Mouse (Mus musculus) cerebellum, postnatal 4 days (tissue): ENCODE data around the gene Rab31.

Experiments used
- DNase-seq, 2 experiments: peaks; one replicate each; pipeline ENCODE4 v3.0.0; 2022; ENCODE audit warnings: low spot score in 2 of 2, mixed read lengths in 1 of 2

The Rab31 gene

DNA sequence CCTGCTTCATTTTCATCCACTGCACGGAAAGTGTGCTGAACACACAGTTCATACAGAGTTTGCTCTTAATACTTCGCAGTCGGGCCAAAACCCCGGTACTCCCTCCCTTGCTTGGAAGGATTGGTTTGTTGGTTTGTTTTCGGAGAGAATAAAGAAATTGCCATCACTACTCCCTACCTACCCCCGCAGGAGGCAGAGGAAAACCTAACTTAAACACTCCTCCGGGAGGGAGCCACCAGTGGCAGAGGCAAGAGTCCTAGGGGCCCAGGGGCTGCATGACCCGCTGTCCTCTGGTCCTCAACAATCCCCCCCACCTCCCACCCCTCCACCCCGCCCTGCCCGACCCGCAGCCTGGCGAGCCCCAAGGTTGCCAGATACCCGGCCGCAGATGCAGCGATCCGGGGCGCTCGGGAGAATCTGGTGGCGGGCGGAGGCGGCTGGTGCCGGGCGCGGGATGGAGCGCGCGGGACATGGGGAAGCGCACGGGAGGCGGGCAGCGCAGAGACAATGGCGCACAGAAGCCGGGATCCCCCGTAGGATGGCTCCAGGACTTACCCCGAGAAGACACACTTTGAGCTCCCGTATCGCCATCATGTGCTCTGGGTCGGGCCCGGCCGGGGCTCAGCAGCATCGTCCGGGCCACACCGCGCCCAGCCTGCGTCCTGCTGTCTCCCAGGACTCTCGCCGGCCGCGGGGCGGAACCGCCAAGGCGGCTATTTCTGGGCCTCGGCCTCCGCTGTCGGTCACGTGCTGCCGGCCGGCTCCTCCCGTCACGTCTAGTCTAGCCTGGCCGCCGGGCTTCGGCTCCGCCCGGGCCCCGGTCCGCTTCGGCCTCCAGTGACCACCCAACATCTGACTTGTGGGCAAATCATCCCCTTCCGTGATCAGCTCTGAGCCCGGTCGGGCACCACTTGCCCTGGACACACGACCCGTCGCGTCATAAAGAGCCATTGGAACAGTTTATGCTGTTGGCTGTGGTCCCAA lies at the start of gene Rab31:
TSS of gene Rab31 (minus strand) at position 802 of the 984 bp plus-strand sequence.
- peak; percentile 61 to 72 for DNase-seq

DNA sequence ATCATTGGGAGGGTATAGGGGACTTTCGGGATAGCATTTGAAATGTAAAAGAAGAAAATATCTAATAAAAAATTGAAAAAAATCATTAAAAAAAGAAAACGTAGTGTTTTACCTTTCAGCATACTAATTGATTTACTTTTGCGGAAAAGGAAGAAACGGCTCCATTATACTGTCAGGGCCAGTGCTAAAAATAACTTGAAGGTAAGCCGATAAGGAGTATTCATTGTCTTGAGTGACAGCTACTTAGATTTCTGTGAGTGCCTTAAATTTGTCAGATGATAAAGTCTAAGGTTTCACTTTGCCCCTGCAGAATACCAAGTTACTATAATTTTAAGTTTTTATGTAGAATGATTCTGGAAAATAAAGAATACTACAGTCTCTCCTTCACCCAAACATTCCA lies 47.6 kb upstream of the Rab31 start:
- DNase-seq, result no peak

DNA sequence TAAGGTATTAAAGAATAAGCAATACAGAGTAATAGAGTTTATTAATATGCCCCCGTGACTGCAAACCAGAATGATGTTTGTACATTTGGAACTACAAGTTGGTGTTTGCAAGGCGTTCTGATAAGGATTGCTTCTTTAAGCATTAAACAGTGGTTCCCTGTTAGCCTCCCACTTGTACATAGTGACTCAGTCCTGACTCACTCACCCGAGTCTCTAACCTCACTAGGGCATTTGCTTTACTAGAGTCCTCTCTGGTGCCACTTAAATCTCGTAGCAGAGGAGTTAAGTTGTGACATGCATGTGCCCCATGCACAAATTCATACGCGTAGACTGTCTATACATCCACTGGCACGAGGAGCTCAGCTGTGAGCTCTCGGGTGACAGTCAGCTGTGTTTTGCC lies 41.2 kb upstream of the Rab31 start:
- DNase-seq, result no peak

DNA sequence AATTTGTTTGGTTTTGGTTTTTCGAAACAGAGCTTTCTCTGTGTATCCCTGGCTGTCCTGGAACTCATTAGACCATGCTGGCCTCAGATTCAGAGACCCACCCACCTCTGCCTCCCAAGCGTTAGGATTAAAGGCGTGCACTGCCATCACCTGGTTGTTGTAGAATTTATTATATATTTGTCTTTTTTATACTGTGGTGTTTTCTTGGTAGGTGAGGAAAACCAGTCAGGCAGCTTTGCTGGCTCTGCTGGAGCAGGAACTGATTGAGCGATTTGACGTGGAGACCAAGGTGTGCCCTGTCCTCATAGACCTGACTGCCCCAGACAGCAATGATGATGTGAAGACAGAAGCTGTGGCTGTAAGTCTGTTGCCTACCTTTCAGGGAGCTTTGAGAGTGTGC lies 38.5 kb upstream of the Rab31 start:
- no peak for DNase-seq

DNA sequence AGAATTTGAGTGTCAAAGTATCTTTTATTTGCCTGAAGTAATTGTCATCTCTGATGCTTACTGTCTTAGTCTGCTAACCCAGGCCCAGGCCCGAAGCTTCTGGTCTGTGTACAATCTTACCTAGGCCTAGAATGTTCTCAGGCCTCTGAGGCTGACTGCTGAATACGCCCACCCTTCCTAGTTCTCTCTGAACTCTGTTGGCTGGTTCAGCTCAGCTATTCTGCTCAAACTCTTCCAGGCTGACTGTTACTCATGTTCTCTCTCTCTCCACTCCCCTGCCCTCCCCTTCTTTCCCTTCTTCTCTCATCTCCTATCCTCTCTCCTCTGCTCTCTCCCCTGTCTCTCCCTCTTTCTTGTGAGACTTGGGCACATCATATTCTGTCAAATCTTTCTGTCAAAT lies 33.9 kb upstream of the Rab31 start:
- DNase-seq, result no peak

DNA sequence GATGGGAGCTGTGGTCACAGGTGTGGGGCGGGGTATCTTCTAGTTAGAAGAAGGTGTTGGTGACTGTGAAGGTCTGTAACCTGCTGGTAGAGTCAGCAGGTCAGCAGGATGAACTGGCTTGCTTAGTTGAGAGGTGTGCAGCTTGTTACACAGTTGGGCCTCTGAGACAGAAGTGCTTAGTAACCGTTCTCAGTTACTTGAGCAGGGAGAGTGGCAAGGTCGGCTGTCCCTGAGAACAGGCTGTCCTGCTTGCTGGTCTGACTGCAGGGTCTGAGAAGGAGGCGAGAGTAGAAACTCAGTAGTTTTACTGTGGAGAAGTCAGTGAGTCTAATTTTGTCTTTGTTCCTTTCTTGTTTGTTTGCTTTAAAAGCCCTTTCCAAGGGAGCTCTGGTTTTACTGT lies 33.4 kb upstream of the Rab31 start:
- DNase-seq, result no peak

DNA sequence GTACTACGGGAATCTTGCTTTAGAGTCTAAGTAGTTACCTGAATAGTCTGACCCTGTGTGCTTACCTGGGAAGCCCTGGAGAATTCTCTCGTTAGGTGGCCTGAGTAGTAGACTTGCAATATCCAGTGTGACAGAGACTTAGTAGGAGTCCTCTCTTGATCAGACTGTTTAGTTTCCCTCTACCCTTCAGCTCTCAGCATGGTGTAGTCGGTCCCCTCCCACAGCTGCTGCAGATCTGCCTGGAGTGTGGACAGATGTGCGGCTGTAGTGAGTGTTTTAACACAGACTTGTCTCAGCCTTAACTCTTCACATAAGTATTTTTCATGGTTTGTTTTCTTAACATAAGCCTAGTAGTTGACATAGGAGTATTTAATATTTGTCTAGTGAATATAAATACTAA lies 29.5 kb upstream of the Rab31 start:
- no peak for DNase-seq

DNA sequence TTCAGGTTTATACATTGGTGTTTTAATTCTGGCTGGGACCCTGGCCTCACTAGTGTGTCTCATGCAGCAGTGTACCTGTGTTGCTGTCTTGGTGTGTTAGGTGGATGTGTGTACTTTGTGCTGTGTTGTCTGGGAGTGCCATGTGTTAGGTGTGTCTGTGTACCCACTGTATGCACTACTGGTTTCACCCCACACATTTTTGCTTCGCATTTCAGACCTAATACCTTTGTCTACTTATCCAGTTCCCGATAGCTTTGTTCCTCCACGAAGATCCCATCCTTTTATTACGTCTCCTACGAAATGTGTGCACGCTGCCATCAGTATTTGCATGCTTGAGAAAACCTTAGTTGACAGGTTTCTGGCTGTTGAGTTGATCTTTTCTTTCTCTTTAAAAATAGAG lies 27.9 kb upstream of the Rab31 start:
- DNase-seq, result no peak

DNA sequence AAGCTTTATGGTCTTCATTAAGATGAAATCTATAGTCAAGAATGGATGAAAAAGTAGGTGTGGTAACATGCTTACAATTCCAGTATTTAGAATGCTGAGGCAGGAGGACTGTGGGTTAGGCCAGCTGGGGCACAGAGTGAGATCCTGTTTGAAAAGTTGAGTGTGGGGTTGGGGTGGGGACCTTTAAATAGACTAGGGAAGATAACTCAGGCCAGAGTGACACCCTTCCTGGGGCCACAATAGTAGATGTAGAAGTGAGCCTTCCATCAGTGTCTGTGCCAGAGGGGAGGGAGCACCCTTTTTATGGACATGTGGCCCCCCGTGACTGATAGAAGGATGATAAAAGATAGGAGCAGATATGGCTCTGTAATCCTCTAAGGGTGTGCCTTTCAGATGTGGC lies 26.8 kb upstream of the Rab31 start:
- no peak for DNase-seq

DNA sequence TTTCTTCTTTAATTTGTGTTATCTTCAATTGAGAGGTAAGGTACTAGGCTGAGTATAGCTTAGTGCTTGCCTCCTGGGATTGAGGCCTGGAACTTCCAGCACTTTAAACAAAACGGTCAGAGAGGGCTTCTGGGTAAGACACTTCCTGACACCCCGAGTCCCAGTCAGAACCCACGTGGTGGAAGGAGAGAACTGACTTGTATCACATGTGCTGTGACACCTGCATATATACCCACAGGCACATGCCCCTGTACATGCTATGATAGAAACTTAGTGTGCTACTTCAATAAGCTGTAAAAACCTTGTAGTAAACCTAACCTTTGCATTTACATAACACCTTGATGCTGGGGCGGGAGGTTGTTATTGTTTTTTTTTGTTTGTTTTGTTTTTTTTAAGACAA lies 25.9 kb upstream of the Rab31 start:
- DNase-seq, result no peak

DNA sequence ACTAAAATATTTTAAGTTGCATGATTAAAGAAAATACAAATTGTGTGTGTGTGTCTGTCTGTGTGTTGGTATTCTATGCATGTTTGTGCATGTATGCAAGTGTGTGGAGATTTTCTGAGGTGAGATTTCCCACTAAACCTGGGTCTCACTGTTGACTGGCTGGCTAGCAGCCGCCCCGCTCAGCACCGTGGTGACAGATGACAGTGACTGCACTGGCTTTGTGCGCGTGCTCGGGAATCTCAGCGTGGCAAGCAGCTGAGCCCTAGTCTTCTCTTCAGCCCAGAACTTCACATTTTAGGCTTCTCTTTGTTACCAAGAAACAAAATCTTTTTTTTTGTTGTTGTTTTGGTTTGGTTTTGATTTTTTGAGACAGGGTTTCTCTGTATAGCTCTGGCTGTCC lies 23.5 kb upstream of the Rab31 start:
- no peak for DNase-seq

DNA sequence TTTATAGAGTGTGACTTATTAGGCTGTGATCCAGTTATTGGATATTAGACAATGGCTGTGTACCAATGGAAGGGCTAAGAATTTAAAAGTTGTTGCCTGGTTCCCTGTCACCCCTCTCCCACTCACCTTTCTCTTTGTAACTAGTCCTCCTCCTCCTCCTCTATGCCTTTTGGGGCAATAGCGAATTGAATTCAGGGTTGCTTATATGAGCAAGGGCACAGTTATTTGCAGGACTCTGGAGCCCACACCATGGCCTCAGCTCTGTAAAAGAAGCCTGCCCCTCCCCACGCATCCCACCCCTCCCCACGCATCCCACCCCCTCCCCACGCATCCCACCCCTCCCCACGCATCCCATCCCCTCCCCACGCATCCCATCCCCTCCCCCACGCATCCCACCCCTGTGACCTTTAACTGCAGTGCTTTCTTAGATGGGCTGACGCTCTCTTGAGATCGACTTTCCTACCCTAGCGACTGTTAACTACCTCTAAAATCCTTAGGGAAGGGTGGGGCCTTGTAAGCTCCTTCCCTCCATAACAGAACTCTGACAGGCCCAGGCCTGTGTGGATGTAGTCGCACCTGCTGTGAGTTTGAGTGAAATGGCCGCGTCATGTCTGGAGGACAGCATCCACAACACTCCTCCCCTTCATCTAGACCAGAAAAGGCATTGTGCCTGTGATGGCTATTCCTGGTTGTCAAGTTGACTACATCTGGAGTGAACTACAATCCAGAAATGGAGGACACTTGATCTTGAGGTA lies 21.7 kb upstream of the Rab31 start:
- DNase-seq, result no peak

DNA sequence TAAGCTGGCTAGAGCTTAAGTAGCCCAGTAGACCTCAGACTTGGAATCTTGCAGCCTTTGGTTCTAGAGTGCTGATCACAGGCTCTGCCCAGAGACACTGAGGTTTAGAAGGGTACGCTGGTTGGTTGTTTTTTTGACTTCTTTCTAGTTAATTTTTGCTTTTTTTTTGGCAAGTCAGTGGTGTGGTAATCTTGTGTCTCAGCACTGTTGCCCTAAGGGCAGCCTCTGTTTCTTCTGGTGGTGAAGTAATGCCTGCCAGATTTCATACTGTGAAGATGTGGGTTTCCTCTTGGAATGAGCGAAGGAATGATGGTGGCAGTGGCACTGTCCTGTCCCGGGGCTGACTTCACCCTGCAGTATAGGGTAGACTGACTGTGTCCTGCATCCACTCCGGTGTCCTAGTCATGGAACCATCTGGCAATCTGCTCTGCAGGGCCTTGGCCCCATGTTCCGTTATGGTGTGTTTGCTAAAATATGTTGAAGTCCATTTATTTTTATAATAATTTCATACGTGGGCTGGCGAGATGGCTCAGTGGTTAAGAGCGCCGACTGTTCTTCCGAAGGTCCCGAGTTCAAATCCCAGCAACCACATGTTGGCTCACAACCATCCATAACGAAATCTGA lies 20.9 kb upstream of the Rab31 start:
- DNase-seq, result no peak

DNA sequence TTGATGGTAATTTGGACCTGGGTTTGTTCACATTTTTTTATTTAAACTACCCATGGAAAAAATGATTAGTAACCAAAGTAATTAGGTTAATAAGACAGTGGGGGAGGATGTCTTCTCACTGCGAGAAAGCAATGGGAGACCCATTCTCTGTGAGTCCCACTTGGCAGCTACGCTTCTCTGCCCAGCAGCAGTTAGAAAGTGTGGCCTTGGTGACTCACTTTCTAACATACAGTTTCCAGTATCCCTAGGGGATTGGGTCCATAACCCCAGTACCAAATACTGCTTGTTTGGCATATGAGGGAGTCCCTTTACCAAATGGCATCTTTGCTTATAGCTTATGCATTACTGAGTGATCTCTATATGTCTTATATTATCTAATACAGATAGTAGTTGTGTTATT lies 18.6 kb upstream of the Rab31 start:
- no peak for DNase-seq

DNA sequence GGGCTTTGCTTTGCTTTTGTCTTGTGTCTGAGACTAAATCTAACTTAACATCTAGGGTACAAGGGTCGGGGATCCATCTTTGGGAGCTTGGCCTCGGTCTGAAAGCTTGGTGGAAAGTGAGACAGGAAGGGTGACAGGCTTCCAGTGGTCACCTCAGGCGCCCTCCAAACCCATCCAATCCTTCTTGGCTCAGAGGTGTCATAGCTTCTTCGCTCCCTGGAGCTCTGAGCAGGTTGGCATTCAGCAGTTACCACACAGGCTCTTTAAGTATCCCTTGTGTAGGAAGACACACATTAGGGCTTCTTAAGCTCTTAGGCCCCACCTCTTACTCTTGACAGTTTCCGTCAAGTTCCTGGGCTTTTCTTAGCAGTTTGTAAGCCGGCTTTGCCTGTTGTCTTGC lies 17.0 kb upstream of the Rab31 start:
- DNase-seq, result no peak

DNA sequence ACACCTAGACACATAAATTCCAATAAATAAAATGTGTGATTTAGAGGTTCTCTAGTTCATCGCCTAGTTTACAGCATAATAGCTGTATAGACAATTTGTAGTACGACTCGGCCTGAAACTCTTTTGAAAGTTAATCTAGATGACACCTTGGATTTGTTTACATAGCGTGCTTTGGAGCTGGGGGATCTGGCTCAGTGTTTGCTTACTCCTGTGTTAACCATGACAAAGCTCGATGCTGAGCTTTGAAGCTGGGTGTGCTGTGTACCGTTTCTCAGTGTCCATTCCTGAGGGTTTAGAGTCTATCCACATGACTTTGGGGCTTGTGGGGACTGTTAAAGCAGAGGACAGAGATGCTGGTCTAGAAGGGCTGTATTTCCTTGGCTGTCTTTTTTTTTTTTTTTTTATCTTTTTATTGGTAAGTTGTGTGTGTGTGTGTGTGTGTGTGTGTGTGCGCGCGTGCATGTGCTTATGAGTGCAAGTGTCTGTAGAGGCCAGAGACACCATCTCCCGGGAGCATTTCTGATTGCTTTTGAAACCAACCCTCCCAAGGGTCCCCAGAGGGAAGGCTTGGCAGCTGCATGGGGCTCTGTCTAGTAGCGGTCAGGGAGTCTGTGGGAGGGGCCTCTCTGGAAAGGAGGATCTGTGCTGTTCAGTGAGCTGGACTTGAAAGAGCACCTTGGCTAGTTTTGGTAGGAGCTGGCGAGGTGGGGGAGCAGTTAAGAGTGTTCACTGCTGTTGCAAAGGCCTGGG lies 16.2 kb upstream of the Rab31 start:
- no peak for DNase-seq

DNA sequence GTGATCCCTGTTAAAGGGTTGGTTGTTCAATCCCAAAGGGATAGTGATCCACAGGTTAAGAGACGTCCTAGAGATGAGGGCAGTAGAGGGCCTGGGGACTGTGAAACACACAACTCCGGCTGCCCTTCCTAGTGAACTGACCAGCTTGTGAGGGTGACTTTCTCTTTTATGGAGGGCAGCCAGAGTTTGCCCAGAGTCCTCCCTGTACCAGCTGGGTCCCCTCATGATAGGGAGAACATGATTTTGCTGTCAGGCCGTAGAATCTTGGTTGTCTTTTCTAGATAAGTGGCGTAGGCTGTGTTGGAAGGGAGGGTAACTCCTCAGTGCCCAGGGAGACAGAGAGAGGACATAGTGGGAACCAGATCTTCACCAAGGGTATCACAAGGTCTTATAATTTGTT lies 14.7 kb upstream of the Rab31 start:
- no peak for DNase-seq

DNA sequence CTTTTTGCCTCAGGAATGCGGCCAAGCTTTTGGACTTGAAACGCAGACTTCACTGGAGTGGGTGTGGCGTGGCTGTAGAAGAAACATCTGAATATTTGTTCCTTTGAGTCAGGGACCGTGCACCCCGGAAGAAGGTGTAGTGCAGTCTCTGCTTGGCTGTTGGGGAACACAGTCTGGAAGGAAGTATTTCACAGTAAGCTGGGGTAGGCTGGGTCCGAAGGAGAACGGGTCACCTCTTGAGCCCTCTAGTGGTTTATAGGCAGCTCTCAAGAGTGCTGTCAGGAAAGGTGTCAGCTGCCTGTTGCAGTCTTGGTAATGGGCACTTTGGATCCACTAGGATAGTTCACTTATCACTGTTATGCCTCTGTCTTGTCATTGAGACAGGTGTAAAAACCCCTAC lies 13.7 kb upstream of the Rab31 start:
- DNase-seq, result no peak

DNA sequence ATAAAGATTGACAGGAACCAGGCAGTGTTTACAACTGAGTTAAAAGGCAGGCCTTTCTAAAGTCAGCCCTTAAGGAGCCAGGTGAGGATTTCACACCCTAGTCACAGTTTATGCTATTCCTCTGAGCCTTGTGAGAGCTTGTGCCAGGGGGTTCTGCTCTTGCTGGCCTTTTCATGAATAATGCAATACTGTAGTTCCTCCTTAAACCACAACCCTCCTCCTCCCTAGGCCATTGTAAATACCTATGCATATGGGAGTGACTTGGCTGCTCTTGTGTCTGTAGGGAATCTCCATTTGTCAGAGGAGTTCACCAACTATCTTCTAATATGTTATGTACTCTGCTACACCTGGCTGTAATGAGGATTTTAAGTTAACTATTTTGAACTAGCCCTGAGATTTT lies 13.2 kb upstream of the Rab31 start:
- DNase-seq, result no peak

DNA sequence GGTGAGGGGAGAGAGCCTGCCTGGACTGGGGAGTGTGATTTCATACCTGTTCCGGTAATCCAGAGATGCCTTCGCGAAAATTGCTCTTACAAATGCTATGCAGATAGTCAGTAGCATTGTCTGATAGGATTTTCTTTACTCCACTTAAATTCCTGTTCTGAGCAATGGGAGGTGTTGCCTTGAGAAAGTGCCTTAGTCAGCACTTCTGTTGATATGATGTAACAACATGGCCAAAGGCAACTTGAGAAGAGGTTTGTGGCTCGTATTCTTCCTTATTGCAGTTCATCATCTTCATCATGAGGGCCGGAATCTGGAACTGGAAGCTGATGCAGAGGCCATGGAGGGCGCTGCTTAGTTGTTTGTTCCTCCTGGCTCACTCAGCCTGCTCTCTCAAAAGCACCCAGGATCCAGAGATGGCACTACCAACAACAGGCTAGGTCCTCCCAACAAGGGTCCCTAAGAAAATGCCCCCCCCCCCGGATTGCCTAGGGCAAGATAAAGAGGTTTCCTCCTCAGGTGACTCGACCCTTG lies 12.1 kb upstream of the Rab31 start:
- no peak for DNase-seq
